Mouse (Mus musculus) liver, postnatal 0 days (tissue): ENCODE measurements around the gene Gdi2.

ENCODE experiments used
- CTCF ChIP-seq: sonication (generic); IDR thresholded peaks from 2 replicates; pipeline ENCODE4 v1.5.1; 2016; ENCODE audit warnings: antibody characterized with exemption, low read depth
- EP300 ChIP-seq: IDR thresholded peaks from 2 replicates; pipeline ENCODE4 v1.6.1; 2016; ENCODE audit warnings: antibody characterized with exemption, low read depth, mild to moderate bottlenecking

GRCm38 (mm10) chr13:3534146-3534545, 3.7 kb upstream of the Gdi2 start:
- TF ChIP-seq CTCF: no peak
- TF ChIP-seq EP300: no peak
